Mouse (Mus musculus) CH12.LX (cell line): ENCODE data around the gene Gpr22. TPM values are rescaled to one million over a fixed set of nuclear protein-coding genes. Genes with fewer than 3 reads are reported as not detected.

Experiments used
- DNase-seq: peaks from one replicate; pipeline ENCODE4 v3.0.0-alpha.2; 2013; ENCODE audit errors: extremely low read depth
- H3K27ac ChIP-seq: 2 replicates; pipeline ENCODE4 v1.5.1; 2012; ENCODE audit warnings: low read depth, mild to moderate bottlenecking, control low read depth, moderate library complexity; ENCODE audit not compliant: insufficient read depth
- H3K27me3 ChIP-seq: replicated peaks from 2 replicates; pipeline ENCODE3; 2012; ENCODE audit warnings: inconsistent platforms
- H3K36me3 ChIP-seq, 2 experiments: replicated peaks in 1 of 2; 2 replicates each; pipeline versions ENCODE3 to v1.6.1; 2012; ENCODE audit warnings: inconsistent platforms in 1 of 2, low read length in 1 of 2, mild to moderate bottlenecking in 1 of 2, mixed read lengths in 1 of 2, moderate library complexity in 1 of 2; ENCODE audit not compliant: control insufficient read depth in 1 of 2, insufficient read depth in 1 of 2
- H3K4me1 ChIP-seq, 2 experiments: 2 replicates each; pipeline ENCODE4 v1.6.1; 2012; ENCODE audit warnings: inconsistent platforms in 1 of 2, moderate library complexity in 1 of 2; ENCODE audit not compliant: insufficient read depth in 2 of 2, control insufficient read depth in 1 of 2
- H3K4me2 ChIP-seq: 2 replicates; pipeline ENCODE4 v1.6.1; 2012; ENCODE audit warnings: low read depth, mild to moderate bottlenecking, control low read depth; ENCODE audit not compliant: poor library complexity, insufficient read depth, severe bottlenecking
- H3K4me3 ChIP-seq, 3 experiments: fragments of 150-350 bp in 1 of 3; sonication (generic) in 1 of 3; replicated peaks in 1 of 3; 2 replicates each; pipeline versions ENCODE3 to v1.5.1; 2011 to 2012; ENCODE audit warnings: low read depth in 2 of 3, low read length in 2 of 3, mild to moderate bottlenecking in 2 of 3, moderate library complexity in 2 of 3, control low read depth in 1 of 3, improper control_type of control experiment in 1 of 3, inconsistent platforms in 1 of 3, mixed read lengths in 1 of 3; ENCODE audit not compliant: poor library complexity in 1 of 3
- H3K79me2 ChIP-seq: replicated peaks from 2 replicates; pipeline ENCODE4 v1.6.1; 2012; ENCODE audit warnings: mild to moderate bottlenecking, moderate library complexity; ENCODE audit not compliant: control insufficient read depth, poor library complexity, insufficient read depth, severe bottlenecking; ENCODE audit errors: extremely low read depth
- H3K9ac ChIP-seq: 2 replicates; pipeline ENCODE4 v1.6.1; 2012; ENCODE audit warnings: low read depth, mild to moderate bottlenecking, control low read depth, moderate library complexity; ENCODE audit not compliant: insufficient read depth
- H3K9me3 ChIP-seq: replicated peaks from 2 replicates; pipeline ENCODE3; 2012; ENCODE audit warnings: low read length, inconsistent platforms, mixed read lengths
- BHLHE40 ChIP-seq: IDR thresholded peaks from 2 replicates; pipeline ENCODE4 v1.6.1; 2011; ENCODE audit warnings: mild to moderate bottlenecking, low read depth, low read length, improper control_type of control experiment
- CHD1 ChIP-seq: IDR thresholded peaks from 2 replicates; pipeline ENCODE4 v1.6.1; 2012; ENCODE audit warnings: low read depth, low read length, improper control_type of control experiment, inconsistent platforms
- CHD2 ChIP-seq: IDR thresholded peaks from 2 replicates; pipeline ENCODE4 v1.6.1; 2011; ENCODE audit warnings: low read length, improper control_type of control experiment
- CTCF ChIP-seq, 2 experiments: IDR thresholded peaks in 1 of 2; conservative IDR thresholded peaks in 1 of 2; 2 replicates each; pipeline ENCODE4 v1.5.1; 2011 to 2012; ENCODE audit warnings: low read depth in 2 of 2, low read length in 2 of 2, improper control_type of control experiment in 1 of 2, inconsistent platforms in 1 of 2, mild to moderate bottlenecking in 1 of 2, moderate library complexity in 1 of 2
- E2F4 ChIP-seq: IDR thresholded peaks from 2 replicates; pipeline ENCODE4 v1.6.1; 2011; ENCODE audit warnings: low read depth, low read length, improper control_type of control experiment; ENCODE audit not compliant: insufficient replicate concordance
- ELF1 ChIP-seq: IDR thresholded peaks from 2 replicates; pipeline ENCODE4 v1.6.1; 2014; ENCODE audit warnings: low read depth, mild to moderate bottlenecking, inconsistent platforms, low read length, improper control_type of control experiment
- ETS1 ChIP-seq: conservative IDR thresholded peaks from 2 replicates; pipeline ENCODE4 v1.6.1; 2012; ENCODE audit warnings: low read depth, mild to moderate bottlenecking, inconsistent platforms, low read length, improper control_type of control experiment, moderate library complexity
- HCFC1 ChIP-seq: IDR thresholded peaks from 2 replicates; pipeline ENCODE4 v1.6.1; 2012; ENCODE audit warnings: low read depth, mild to moderate bottlenecking, inconsistent platforms, low read length, improper control_type of control experiment
- IRF4 ChIP-seq: IDR thresholded peaks from 2 replicates; pipeline ENCODE4 v1.6.1; 2014; ENCODE audit warnings: low read depth, mild to moderate bottlenecking, inconsistent platforms, low read length, improper control_type of control experiment
- JUN ChIP-seq: IDR thresholded peaks from 2 replicates; pipeline ENCODE4 v1.6.1; 2011; ENCODE audit warnings: low read depth, mild to moderate bottlenecking, low read length, improper control_type of control experiment, moderate library complexity; ENCODE audit not compliant: insufficient read depth
- KAT2A ChIP-seq: IDR thresholded peaks from 2 replicates; pipeline ENCODE4 v1.6.1; 2012; ENCODE audit warnings: low read length, improper control_type of control experiment, inconsistent platforms; ENCODE audit not compliant: insufficient replicate concordance
- MAFK ChIP-seq: IDR thresholded peaks from 2 replicates; pipeline ENCODE4 v1.6.1; 2011; ENCODE audit warnings: low read length, improper control_type of control experiment; ENCODE audit not compliant: insufficient replicate concordance
- MAX ChIP-seq: IDR thresholded peaks from 2 replicates; pipeline ENCODE4 v1.6.1; 2011; ENCODE audit warnings: low read length, improper control_type of control experiment
- MEF2A ChIP-seq: IDR thresholded peaks from 2 replicates; pipeline ENCODE4 v1.6.1; 2014; ENCODE audit warnings: low read depth, mild to moderate bottlenecking, inconsistent platforms, low read length, improper control_type of control experiment, borderline replicate concordance
- NRF1 ChIP-seq: IDR thresholded peaks from 2 replicates; pipeline ENCODE4 v1.6.1; 2014; ENCODE audit warnings: low read depth, mild to moderate bottlenecking, inconsistent platforms, low read length, improper control_type of control experiment, moderate library complexity
- POLR2A ChIP-seq: IDR thresholded peaks from 2 replicates; pipeline ENCODE4 v1.6.1; 2011; ENCODE audit warnings: low read depth, mild to moderate bottlenecking, improper control_type of control experiment, low read length
- RCOR1 ChIP-seq: conservative IDR thresholded peaks from 2 replicates; pipeline ENCODE4 v1.6.1; 2012; ENCODE audit warnings: low read depth, mild to moderate bottlenecking, inconsistent platforms, low read length, improper control_type of control experiment
- SMC3 ChIP-seq: IDR thresholded peaks from 2 replicates; pipeline ENCODE4 v1.6.1; 2011; ENCODE audit warnings: low read depth, low read length, improper control_type of control experiment
- TCF12 ChIP-seq: IDR thresholded peaks from 2 replicates; pipeline ENCODE4 v1.6.1; 2014; ENCODE audit warnings: low read depth, mild to moderate bottlenecking, inconsistent platforms, low read length, improper control_type of control experiment
- UBTF ChIP-seq: IDR thresholded peaks from 2 replicates; pipeline ENCODE4 v1.6.1; 2012; ENCODE audit warnings: low read depth, mild to moderate bottlenecking, inconsistent platforms, low read length, improper control_type of control experiment, moderate library complexity
- USF1 ChIP-seq: IDR thresholded peaks from 2 replicates; pipeline ENCODE4 v1.6.1; 2014; ENCODE audit warnings: low read depth, mild to moderate bottlenecking, inconsistent platforms, low read length, improper control_type of control experiment
- ZC3H11A ChIP-seq: IDR thresholded peaks from 2 replicates; pipeline ENCODE4 v1.6.1; 2012; ENCODE audit warnings: low read depth, mild to moderate bottlenecking, inconsistent platforms, low read length, improper control_type of control experiment
- ZNF384 ChIP-seq: IDR thresholded peaks from 2 replicates; pipeline ENCODE4 v1.6.1; 2012; ENCODE audit warnings: low read depth, low read length, improper control_type of control experiment, inconsistent platforms
- dilution Hi-C: fragments of 300-500 bp; cut with MboI; formaldehyde crosslinking; loops from 2 replicates; pipeline ENCODE4 v1.14.3; 2020; ENCODE audit warnings: low sequenced_read_pairs; ENCODE audit not compliant: extremely low pct_unique_long_range_greater_than_20kb, extremely low pct_ligation_motif_present
- in situ Hi-C: fragments of 300-500 bp; cut with MboI; formaldehyde crosslinking; loops from 3 replicates; pipeline ENCODE4 v1.14.3; 2019; ENCODE audit warnings: low sequenced_read_pairs, low pct_ligation_motif_present, low pct_unique_long_range_greater_than_20kb, mixed read lengths
- polyA plus RNA-seq: library from polyadenylated mRNA; unstranded; fragments of >175 nt; gene quantifications from 2 replicates; pipeline ENCODE4 v1.2.1, GENCODE M21; 2012; ENCODE audit warnings: low read depth; ENCODE audit not compliant: insufficient read length
- total RNA-seq, 2 experiments: library from RNA; depleted of rRNA; stranded (reverse); fragments of 300-350 nt in 1 of 2; fragments of >200 nt in 1 of 2; gene quantifications; 2 replicates each; pipeline ENCODE4 v1.2.3; 2012 to 2014

The Gpr22 gene
- total and polyA plus RNA-seq, 3 experiments: not detected

DNA sequence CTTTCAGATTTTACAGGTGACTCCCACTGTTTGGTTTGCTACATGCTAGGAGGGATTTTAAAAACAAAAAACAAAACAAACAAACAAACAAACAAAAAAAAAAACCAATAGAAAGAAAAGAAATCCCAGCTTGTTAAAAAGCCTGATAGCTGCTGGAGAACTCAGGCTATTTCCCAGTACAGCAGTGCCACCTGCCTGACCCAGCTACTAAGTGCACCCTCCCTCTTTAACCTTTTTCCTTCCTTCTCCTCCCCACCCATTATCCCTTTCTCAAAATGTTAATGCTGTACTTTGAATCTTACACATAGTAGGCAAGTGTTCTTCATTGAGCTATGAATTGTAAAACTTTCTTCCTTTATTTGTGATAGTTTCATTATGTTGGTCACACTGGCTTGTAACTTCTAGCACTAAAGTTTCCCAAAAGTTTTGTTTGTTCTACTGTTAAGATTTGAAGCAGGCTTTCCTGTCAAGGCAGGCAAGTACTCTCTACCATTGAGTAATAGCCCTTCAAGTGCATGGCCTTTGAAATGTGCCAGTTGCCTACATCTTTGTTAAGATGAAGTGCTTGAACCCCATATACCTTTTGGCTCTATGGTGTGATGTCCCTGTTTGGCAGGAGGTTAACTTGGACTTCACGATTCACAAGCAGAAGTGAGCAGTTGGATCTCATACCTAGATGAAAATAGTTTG, 6.0 kb upstream of the Gpr22 start (continued):
- TF ChIP-seq BHLHE40 (no peak), ZNF384 (0 out of 2 replicates have a peak, but pooled peaks have one; percentile 23), HCFC1 (no peak), USF1 (no peak)

- Histone ChIP-seq H3K4me3 (no peak overlapping the region), H3K9me3 (no peaks in the 10 kb centered on the region), H3K9ac (no peak overlapping the region), H3K27ac (no peak overlapping the region), H3K36me3 (peaks cover 4 to 5% of the 10 kb centered on the region in 2 experiments), H3K4me2 (no peak overlapping the region), H3K27me3 (no peaks in the 10 kb centered on the region), H3K4me1 (peaks cover 0 to 4% of the 10 kb centered on the region in 2 experiments; a peak in 2 of 4 replicates), H3K79me2 (no peaks in the 10 kb centered on the region)
- no peak for DNase-seq
- in situ Hi-C loops: no loop called here
- TF ChIP-seq CTCF (conservative IDR thresholded peaks at IDR 0.05 in 1 of 2, IDR thresholded peaks at IDR 0.05 in 1 of 2; ENCODE audit: low read depth in 2 of 2, low read length in 2 of 2) (no peak), NRF1 (no peak), SMC3 (no peak), CHD1 (no peak), ETS1 (no peak), TCF12 (no peak), JUN (no peak), IRF4 (no peak), KAT2A (no peak), MAX (no peak), RCOR1 (no peak), USF1 (no peak), ZC3H11A (no peak), HCFC1 (no peak), ELF1 (no peak)
- dilution Hi-C loops: no loop called here
Observed at GRCm38 (mm10) chr12:31714070-31714469, 323 bp upstream of the Gpr22 start.

GRCm38 (mm10) chr12:31712727-31713126, 1.0 kb downstream of the Gpr22 start:
- Histone ChIP-seq H3K9me3 (no peaks in the 10 kb centered on the region), H3K9ac (no peak overlapping the region), H3K27ac (no peak overlapping the region), H3K27me3 (no peaks in the 10 kb centered on the region), H3K4me2 (no peak overlapping the region), H3K4me1 (no peaks in the 10 kb centered on the region), H3K79me2 (no peaks in the 10 kb centered on the region), H3K4me3 (no peak overlapping the region), H3K36me3 (peaks cover 4 to 8% of the 10 kb centered on the region in 2 experiments)
- DNase-seq: no peak
- no peak for TF ChIP-seq MAFK
- no peak for TF ChIP-seq E2F4
- no peak for TF ChIP-seq HCFC1
- no peak for TF ChIP-seq MEF2A
- no peak for TF ChIP-seq CHD2
- TF ChIP-seq UBTF: no peak
- TF ChIP-seq POLR2A: no peak
- TF ChIP-seq TCF12: no peak
- no peak for TF ChIP-seq RCOR1
- TF ChIP-seq BHLHE40: no peak
- in situ Hi-C loops: no loop called here
- dilution Hi-C loops: no loop called here
